Mouse (Mus musculus) liver, postnatal 0 days (tissue): ENCODE measurements around the gene Gm19684. TPM values are rescaled to one million over a fixed set of nuclear protein-coding genes. Genes with fewer than 3 reads are reported as not detected.
"Not testable (repeated sequence)": the region's sequence is repeated elsewhere in the genome, so short reads cannot be mapped to it uniquely, and the experiment has no call there.

Source experiments
- ATAC-seq: fragments of 200-750 bp; cut with Nextera tagmentation; 2 replicates; pipeline ENCODE4 v1.8.0; 2017; ENCODE audit warnings: mild to moderate bottlenecking, moderate library complexity
- DNase-seq: peaks from one replicate; pipeline ENCODE4 v3.0.0-alpha.2; 2016
- H3K27ac ChIP-seq: fragments of 300-500 bp; sonication (generic); 2 replicates; pipeline ENCODE4 v1.5.1; 2014; ENCODE audit warnings: antibody characterized with exemption, moderate library complexity, mild to moderate bottlenecking, low read depth
- H3K27me3 ChIP-seq: fragments of 300-500 bp; sonication (generic); 2 replicates; pipeline ENCODE4 v1.6.1; 2014; ENCODE audit warnings: low read length, control low read depth, mixed read lengths; ENCODE audit not compliant: insufficient read depth
- H3K36me3 ChIP-seq: fragments of 300-500 bp; sonication (generic); replicated peaks from 2 replicates; pipeline ENCODE4 v1.6.1; 2014; ENCODE audit warnings: mild to moderate bottlenecking, control low read depth, low read length, moderate library complexity, mixed read lengths; ENCODE audit not compliant: insufficient read depth
- H3K4me1 ChIP-seq: fragments of 300-500 bp; sonication (generic); 2 replicates; pipeline ENCODE4 v1.6.1; 2014; ENCODE audit warnings: antibody characterized with exemption, mild to moderate bottlenecking, control low read depth; ENCODE audit not compliant: insufficient read depth
- H3K4me2 ChIP-seq: fragments of 300-500 bp; sonication (generic); 2 replicates; pipeline ENCODE4 v1.6.1; 2014; ENCODE audit warnings: low read depth, mild to moderate bottlenecking, low read length, moderate library complexity, mixed read lengths
- H3K4me3 ChIP-seq: fragments of 300-500 bp; sonication (generic); 2 replicates; pipeline ENCODE4 v1.5.1; 2014; ENCODE audit warnings: low read depth, low read length
- H3K9ac ChIP-seq: fragments of 300-500 bp; sonication (generic); replicated peaks from 2 replicates; pipeline ENCODE4 v1.6.1; 2014; ENCODE audit warnings: mild to moderate bottlenecking, moderate library complexity
- H3K9me3 ChIP-seq: fragments of 300-500 bp; sonication (generic); 2 replicates; pipeline ENCODE4 v1.6.1; 2016; ENCODE audit warnings: mild to moderate bottlenecking, control low read depth, low read length, mixed read lengths
- CTCF ChIP-seq: sonication (generic); IDR thresholded peaks from 2 replicates; pipeline ENCODE4 v1.5.1; 2016; ENCODE audit warnings: antibody characterized with exemption, low read depth
- WGBS: fragments of 180-500 bp; shearing (Covaris S2); extraction: QIAGEN DNeasy Blood & Tissue Kit; methylation state at CpG from one replicate; pipeline ENCODE4 v1.1.7; 2014; ENCODE audit not compliant: insufficient replicate concordance; 5-methylcytosine and 5-hydroxymethylcytosine counted together
- polyA plus RNA-seq: library from polyadenylated mRNA; unstranded; fragments of >200 nt; fragmentation: Nextera tagmentation; extraction: Ambion mirVana; gene quantifications from 2 replicates; pipeline ENCODE4 v1.2.1, GENCODE M21; 2015

Gene Gm19684
- polyA plus RNA-seq, 1 experiment from 2014 or later, result not detected

DNA sequence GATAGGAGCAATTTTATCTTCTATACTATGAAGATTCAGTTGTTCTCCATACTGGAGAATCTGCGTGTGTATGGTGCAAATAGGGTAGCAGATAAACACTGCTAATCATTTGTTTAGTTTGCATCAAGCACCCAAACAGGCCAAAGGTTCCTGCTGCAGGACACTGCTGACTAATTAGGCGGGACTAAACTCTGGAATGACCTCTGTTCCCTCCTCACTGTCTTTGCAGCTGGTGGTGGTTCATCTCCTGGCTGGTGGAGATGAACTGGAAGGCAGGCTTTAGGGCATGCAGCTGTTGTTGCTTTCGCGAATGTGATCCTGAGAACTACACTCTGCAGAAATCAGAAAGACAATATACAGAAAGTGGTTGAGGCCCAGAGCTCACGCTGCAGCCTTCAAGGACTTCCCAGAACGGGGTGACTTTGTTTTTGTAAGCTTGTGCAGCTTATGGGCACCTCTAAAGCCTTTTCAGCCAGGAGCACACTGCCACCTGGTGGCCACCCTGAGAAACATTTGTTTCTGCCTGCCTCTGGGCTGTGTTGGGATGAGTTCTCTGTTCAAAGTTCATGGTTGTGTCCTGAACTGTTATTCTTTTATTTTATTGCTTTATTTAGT is 7.4 kb upstream of the Gm19684 start:
- TF ChIP-seq CTCF, result peak; percentile 70
- 13% methylated on average over 6 of the region's 6 CpGs for WGBS
- H3K9me3 ChIP-seq, H3K4me1 ChIP-seq, H3K4me2 ChIP-seq, H3K9ac ChIP-seq, H3K27ac ChIP-seq, H3K36me3 ChIP-seq, H3K27me3 ChIP-seq, H3K4me3 ChIP-seq: not testable (repeated sequence)
- DNase-seq, result peak; percentile 63
- peak; percentile 78 for ATAC-seq

DNA sequence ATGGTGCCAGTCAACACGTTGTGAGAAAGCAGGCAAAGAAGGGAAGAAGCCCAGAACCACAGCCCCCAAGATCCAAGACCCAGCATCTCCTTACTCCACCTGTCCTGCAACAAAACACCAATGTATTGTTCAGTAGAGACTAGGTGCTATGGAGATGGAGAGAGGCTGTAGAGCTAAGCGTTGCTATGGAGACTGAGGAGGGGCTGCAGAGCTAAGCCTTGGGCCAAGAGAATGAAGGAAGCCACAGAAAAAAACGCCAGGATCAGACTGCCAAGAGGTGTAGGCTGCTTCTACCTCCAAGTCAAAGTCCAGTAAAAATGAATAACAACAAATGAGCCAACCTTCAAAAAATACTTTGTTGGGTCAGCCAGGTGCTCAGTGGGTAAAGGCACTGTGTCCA is 4.9 kb upstream of the Gm19684 start:
- not testable (repeated sequence) for H3K9me3 ChIP-seq, H3K27me3 ChIP-seq, H3K4me1 ChIP-seq, H3K4me2 ChIP-seq, DNase-seq, H3K36me3 ChIP-seq, ATAC-seq, H3K27ac ChIP-seq, H3K4me3 ChIP-seq, H3K9ac ChIP-seq
- WGBS, result 32% methylated on average over 3 of the region's 3 CpGs

DNA sequence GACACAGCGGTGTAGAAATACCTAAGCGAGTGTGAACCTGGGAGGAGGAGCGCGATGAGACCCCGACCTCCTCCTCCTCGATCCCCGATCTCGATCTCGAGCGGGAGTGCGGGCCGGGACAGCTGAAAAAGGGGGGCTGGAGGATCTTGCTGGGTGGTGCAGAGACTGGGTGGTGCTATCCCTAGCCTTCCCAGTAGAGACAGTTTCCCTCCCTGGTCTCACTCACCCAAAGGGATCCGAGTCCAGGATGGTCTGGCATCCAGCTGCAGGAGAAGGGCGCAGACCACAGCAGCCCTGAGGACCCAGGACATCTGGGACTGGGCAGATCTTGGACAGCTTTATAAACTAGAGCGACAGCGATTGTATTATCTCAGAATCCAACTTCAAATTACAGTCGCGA is 639 bp upstream of the Gm19684 start:
- not testable (repeated sequence) for H3K9me3 ChIP-seq, DNase-seq, H3K27ac ChIP-seq, H3K9ac ChIP-seq, H3K36me3 ChIP-seq, H3K4me1 ChIP-seq, H3K27me3 ChIP-seq
- Histone ChIP-seq H3K4me3 (peak overlapping the region; percentile 28; the same call in 1 of the 2 replicates), H3K4me2 (peak overlapping the region; percentile 49)
- ATAC-seq, result peak; percentile 47
- 25% methylated on average over 18 of the region's 18 CpGs for WGBS

DNA sequence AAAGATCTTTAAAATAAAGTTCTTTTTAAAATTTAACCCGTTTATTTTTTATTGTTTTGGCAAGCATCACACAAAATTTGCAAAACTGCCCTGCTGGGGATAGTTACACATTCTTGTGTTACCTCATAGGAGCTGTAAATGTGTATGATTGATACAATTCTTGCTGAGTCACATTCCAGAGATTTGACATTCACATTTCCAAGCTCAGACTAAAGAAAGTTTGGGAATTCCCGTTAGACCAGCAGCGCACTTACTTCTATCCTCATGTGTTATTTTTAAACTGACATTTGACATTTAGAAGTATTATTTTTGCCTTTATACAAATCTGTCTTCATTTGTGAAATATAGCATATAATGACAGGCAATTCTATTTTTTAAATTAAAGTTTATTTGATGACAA is 2.6 kb downstream of the Gm19684 start:
- DNase-seq, H3K4me3 ChIP-seq, H3K9ac ChIP-seq, ATAC-seq, H3K4me2 ChIP-seq, H3K4me1 ChIP-seq, H3K36me3 ChIP-seq, H3K27ac ChIP-seq, H3K27me3 ChIP-seq, H3K9me3 ChIP-seq: not testable (repeated sequence)
- 67% methylated on average over 3 of the region's 3 CpGs for WGBS

DNA sequence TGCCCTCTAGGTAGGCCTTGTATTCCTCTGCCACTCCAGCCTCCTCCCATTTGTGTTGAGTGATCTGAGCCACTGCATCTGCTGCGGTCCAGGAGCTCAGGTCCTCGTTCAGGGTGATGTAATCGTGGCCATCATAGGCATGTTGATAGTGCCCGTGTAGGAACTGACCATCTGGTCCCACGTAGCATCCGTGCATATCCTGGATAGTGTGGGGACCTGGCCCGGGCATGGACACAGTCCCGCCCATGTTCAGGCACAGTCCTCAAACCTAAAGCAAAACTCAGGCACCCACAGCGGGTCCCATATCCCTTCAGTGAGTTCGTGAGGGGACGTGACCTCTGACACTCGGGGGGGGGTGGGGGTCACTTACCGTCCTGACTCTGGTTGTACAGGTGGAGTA is 7.0 kb downstream of the Gm19684 start:
- H3K27ac ChIP-seq, ATAC-seq, H3K9ac ChIP-seq, H3K36me3 ChIP-seq, H3K4me1 ChIP-seq, H3K4me2 ChIP-seq, DNase-seq, H3K4me3 ChIP-seq, H3K9me3 ChIP-seq, H3K27me3 ChIP-seq: not testable (repeated sequence)
- WGBS, result 58% methylated on average over 10 of the region's 13 CpGs

DNA sequence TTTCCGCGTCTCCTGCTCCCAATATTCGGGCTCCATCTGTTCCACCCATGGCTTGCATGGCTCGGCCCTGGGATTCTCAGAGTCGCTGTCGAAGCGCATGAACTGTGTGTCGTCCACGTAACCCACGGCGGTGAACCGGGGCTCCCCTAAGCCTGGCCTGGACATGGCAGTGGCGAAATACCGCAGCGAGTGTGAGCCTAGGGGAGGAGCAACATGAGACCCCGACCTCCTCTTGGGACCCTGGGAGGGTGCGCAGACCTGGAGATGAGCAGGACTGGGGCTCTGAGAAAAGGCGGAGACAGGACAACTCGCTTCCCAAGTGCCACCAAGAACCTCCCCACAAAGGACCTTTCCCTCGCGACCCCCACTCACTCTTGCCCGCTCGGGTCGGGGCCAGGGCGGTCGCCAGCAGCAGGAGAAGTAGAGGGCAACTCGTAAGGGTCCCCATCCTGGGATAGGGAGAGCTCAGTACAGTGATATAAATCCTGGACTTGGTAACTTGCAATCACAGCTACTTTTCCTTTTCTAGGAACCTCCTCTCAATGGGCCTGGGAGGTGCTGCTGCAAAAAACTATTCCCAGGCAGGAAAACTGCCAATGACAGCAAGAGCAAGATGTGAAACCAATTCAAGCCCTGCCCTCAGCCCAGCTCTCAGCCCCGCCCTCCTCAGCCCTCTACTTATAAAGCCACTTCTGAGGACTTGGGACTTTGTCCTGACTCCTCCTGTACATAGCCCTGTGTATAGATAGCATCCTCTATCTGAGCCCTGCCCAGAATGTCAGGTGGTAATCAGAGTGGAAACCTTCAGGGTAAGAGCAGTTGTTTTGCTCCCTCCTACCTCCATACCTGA is 7.7 kb downstream of the Gm19684 start, which contains the start of gene Gm7030:
Gene Gm7030 (minus strand): TSS at position 458 of the 850 bp plus-strand sequence.
- H3K9ac ChIP-seq, ATAC-seq: not testable (repeated sequence)
- WGBS, result 20% methylated on average over 24 of the region's 28 CpGs

More for the DNA sequence above, 7.7 kb downstream of the Gm19684 start, which contains the start of gene Gm7030:
- not testable (repeated sequence) for H3K4me2 ChIP-seq, H3K4me1 ChIP-seq, H3K36me3 ChIP-seq, H3K9me3 ChIP-seq, H3K27me3 ChIP-seq, H3K4me3 ChIP-seq, DNase-seq, H3K27ac ChIP-seq
